Mouse (Mus musculus): ENCODE measurements at regions not wholly inside any gene's neighbourhood (a gene's known extent, or its start where the extent isn't known, plus 50 kb on each side); places are given as distances from the start of the nearest gene placed in this dataset.

GRCm38 (mm10) chr4:106148866-106149265 is 167.1 kb upstream of the Usp24 start:
- TF ChIP-seq POLR2A (IDR thresholded peaks at IDR 0.05; ENCODE audit: borderline replicate concordance, control insufficient read depth, low read depth, low read length) (no peak), CTCF (IDR thresholded peaks at IDR 0.05; ENCODE audit: control insufficient read depth, insufficient read depth, low read length) (no peak)
